Mouse (Mus musculus): ENCODE measurements at regions not wholly inside any gene's neighbourhood (a gene's known extent, or its start where the extent isn't known, plus 50 kb on each side); places are given as distances from the start of the nearest gene placed in this dataset.

DNA sequence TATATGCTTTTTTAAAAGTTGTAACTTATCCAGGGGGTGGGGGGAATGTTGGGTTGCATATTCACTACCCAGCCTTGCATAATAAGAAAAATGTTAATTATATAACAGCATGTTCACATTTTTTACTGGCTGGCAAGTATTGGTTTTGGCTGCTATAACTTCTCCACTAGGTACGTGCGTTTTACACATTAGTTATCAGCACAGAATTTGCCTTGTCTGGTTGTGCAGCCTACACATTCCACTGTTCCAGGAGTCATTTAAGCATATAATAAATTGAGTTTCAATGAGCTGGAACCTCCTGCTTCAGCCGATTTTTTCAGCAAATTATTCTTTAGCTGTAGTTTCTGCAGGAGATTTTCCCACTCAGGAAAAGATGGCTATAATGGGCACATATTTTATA is 1479.9 kb upstream of the Tenm2 start:
- Histone ChIP-seq H3K4me1 (replicated peaks; ENCODE audit: control insufficient read depth, insufficient read depth) (no peaks in the 10 kb centered on the region), H3K4me2 (replicated peaks; ENCODE audit: low read depth) (no peak overlapping the region), H3K27me3 (ENCODE audit: control insufficient read depth, insufficient read depth, low read length) (no peaks in the 10 kb centered on the region), H3K9me3 (ENCODE audit: control insufficient read depth, low read length) (no peaks in the 10 kb centered on the region), H3K4me3 (ENCODE audit: low read depth, low read length) (no peak overlapping the region), H3K9ac (ENCODE audit: low read length) (no peak overlapping the region), H3K36me3 (ENCODE audit: control insufficient read depth, insufficient read depth, low read length) (no peaks in the 10 kb centered on the region), H3K27ac (replicated peaks) (no peak overlapping the region)
- TF ChIP-seq CTCF (IDR thresholded peaks at IDR 0.05; ENCODE audit: low read depth) (no peak), EP300 (optimal IDR thresholded peaks at IDR 0.05) (no peak)
- 78% methylated on average over 3 of the region's 3 CpGs for whole genome bisulfite sequencing
- ATAC-seq (ENCODE audit: low FRiP score, low TSS enrichment) (no peak), DNase-seq (ENCODE audit: low spot score) (no peak)

DNA sequence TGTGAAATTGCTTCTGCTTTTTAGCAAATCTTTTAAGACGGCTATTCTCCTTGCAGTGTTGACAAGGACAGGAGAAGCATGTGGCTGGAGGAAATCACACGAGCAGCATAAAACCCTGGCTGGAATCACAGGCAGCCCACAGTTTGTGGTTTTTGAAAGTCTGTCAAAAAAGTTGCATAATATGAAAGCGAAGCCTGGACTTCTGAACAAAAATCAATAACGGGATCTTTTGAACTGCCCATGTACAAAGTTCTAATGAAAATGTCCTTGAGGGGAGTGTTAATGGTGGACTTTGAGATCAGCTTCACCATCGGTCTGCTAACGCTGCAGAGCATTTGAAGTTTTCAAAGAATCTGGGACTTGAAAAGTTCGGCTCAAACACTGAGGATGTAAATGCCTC is 1445.5 kb upstream of the Tenm2 start:
- Histone ChIP-seq H3K4me2 (replicated peaks; ENCODE audit: low read depth) (no peak overlapping the region), H3K36me3 (ENCODE audit: control insufficient read depth, insufficient read depth, low read length) (no peaks in the 10 kb centered on the region), H3K4me1 (replicated peaks; ENCODE audit: control insufficient read depth, insufficient read depth) (no peaks in the 10 kb centered on the region), H3K27me3 (ENCODE audit: control insufficient read depth, insufficient read depth, low read length) (no peaks in the 10 kb centered on the region), H3K9ac (ENCODE audit: low read length) (no peak overlapping the region), H3K27ac (replicated peaks) (no peak overlapping the region), H3K4me3 (ENCODE audit: low read depth, low read length) (no peak overlapping the region), H3K9me3 (ENCODE audit: control insufficient read depth, low read length) (no peaks in the 10 kb centered on the region)
- DNase-seq (ENCODE audit: low spot score) (no peak), ATAC-seq (ENCODE audit: low FRiP score, low TSS enrichment) (no peak)
- 56% methylated on average over 7 of the region's 7 CpGs for WGBS
- TF ChIP-seq EP300 (optimal IDR thresholded peaks at IDR 0.05), result no peak
- no peak for TF ChIP-seq CTCF (IDR thresholded peaks at IDR 0.05; ENCODE audit: low read depth)

DNA sequence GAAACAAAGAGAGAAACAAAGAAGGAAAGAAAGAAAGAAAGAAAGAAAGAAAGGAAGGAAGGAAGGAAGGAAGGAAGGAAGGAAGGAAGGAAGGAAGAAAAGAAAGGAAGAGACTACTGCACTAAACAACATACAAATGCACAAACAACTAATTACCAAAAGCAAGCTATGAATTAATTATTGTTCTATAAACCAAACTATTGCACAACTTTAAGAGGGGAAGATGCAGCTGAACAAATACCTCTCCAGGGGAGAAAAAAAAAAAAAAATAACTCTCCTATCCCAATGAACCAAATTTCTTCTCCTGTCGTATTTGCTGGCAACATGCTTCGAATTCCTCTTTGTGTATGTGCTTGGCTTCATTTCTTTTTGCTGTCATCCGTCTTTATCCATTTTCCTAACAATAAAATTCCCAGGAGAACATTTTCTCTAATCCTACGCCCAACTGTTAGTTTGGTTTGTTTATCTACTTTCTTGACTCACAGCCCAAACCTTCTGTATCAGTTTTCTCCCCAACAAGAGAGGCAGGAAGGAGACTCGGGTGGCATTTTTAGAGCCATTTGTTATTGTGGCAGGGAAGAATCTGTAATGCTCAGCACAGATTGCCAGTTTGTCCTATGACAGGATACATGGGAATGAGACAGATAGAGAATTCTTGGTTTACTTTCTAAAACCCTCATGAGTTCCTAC is 1437.7 kb upstream of the Tenm2 start:
- Histone ChIP-seq H3K27ac (replicated peaks) (no peak overlapping the region), H3K9me3 (ENCODE audit: control insufficient read depth, low read length) (no peaks in the 10 kb centered on the region), H3K36me3 (ENCODE audit: control insufficient read depth, insufficient read depth, low read length) (no peaks in the 10 kb centered on the region), H3K4me1 (replicated peaks; ENCODE audit: control insufficient read depth, insufficient read depth) (no peaks in the 10 kb centered on the region), H3K27me3 (ENCODE audit: control insufficient read depth, insufficient read depth, low read length) (no peaks in the 10 kb centered on the region), H3K9ac (ENCODE audit: low read length) (no peak overlapping the region), H3K4me3 (ENCODE audit: low read depth, low read length) (no peak overlapping the region), H3K4me2 (replicated peaks; ENCODE audit: low read depth) (no peak overlapping the region)
- WGBS, result 16% methylated on average over 5 of the region's 5 CpGs
- DNase-seq (ENCODE audit: low spot score) (no peak), ATAC-seq (ENCODE audit: low FRiP score, low TSS enrichment) (no peak)
- TF ChIP-seq EP300 (optimal IDR thresholded peaks at IDR 0.05) (no peak), CTCF (IDR thresholded peaks at IDR 0.05; ENCODE audit: low read depth) (no peak)
